Mouse (Mus musculus) E14TG2a.4 (cell line): ENCODE data around the gene Tmem50a.

Experiments used
- CTCF ChIP-seq: conservative IDR thresholded peaks from 2 replicates; pipeline ENCODE4 v1.5.1; 2014; ENCODE audit warnings: low read length
- NANOG ChIP-seq: IDR thresholded peaks from 2 replicates; pipeline ENCODE4 v1.6.1; 2014; ENCODE audit warnings: borderline replicate concordance, low read length, mixed read lengths

DNA sequence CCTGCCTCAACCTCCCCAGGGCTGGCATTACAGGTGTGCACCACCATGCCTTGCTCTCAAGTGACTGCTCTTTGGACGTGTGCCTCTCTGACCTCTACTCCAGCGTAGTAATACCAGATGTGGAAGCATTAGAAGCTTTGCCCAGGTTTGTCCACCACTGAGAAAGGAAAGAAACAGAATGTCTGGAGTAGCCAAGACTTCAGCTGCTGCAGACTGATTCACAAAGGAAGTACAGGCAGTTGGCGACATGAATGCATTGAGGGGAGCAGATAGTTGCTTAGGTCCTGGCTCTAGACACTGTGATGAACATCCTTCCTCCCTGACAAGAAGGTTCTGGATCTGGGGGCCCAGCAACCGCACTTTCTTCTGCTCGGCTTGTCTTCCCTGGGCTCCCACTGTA, 58.8 kb downstream of the Tmem50a start:
- TF ChIP-seq CTCF = no peak
- no peak for TF ChIP-seq NANOG
